Mouse (Mus musculus) 3T3-L1 (cell line): Measurements from ENCODE around the gene Orc3.

Experiments
- DNase-seq: peaks from one replicate; pipeline ENCODE4 v3.0.0-alpha.2; 2015; ENCODE audit warnings: low read depth, low spot score

The Orc3 gene

GRCm38 (mm10) chr4:34614630-34615094 lies at the start of gene Orc3, which contains the start of gene Rars2:
Orc3 (minus strand) TSS chr4:34614944.
Rars2 (plus strand) TSS chr4:34614957.
- peak; percentile 88 for DNase-seq

- DNase-seq, result no peak
Measured at GRCm38 (mm10) chr4:34661927-34662326, 47.2 kb upstream of the Orc3 start.

GRCm38 (mm10) chr4:34661514-34661913 lies 46.8 kb upstream of the Orc3 start:
- no peak for DNase-seq

- DNase-seq, result no peak
Measured at GRCm38 (mm10) chr4:34659012-34659411, 44.3 kb upstream of the Orc3 start.

GRCm38 (mm10) chr4:34656101-34656500 lies 41.4 kb upstream of the Orc3 start:
- no peak for DNase-seq

GRCm38 (mm10) chr4:34653179-34653578 lies 38.4 kb upstream of the Orc3 start:
- DNase-seq, result no peak

GRCm38 (mm10) chr4:34644779-34645178 lies 30.0 kb upstream of the Orc3 start:
- no peak for DNase-seq

- no peak for DNase-seq
Measured at GRCm38 (mm10) chr4:34640731-34641130, 26.0 kb upstream of the Orc3 start.

GRCm38 (mm10) chr4:34639745-34640364 lies 25.1 kb upstream of the Orc3 start:
- DNase-seq, result no peak

GRCm38 (mm10) chr4:34637851-34638250 lies 23.1 kb upstream of the Orc3 start:
- DNase-seq, result no peak

- no peak for DNase-seq
Measured at GRCm38 (mm10) chr4:34637386-34637785, 22.6 kb upstream of the Orc3 start.

- no peak for DNase-seq
Measured at GRCm38 (mm10) chr4:34636036-34636435, 21.3 kb upstream of the Orc3 start.

- no peak for DNase-seq
Measured at GRCm38 (mm10) chr4:34634129-34634528, 19.4 kb upstream of the Orc3 start.

- DNase-seq, result no peak
Measured at GRCm38 (mm10) chr4:34629956-34630355, 15.2 kb upstream of the Orc3 start.

- DNase-seq, result no peak
Measured at GRCm38 (mm10) chr4:34626401-34626800, 11.7 kb upstream of the Orc3 start.

GRCm38 (mm10) chr4:34625556-34625955 lies 10.8 kb upstream of the Orc3 start:
- DNase-seq, result no peak

GRCm38 (mm10) chr4:34616146-34616545 lies 1.4 kb upstream of the Orc3 start:
- DNase-seq, result no peak

GRCm38 (mm10) chr4:34615303-34615702 lies 559 bp upstream of the Orc3 start:
- peak; percentile 26 for DNase-seq

GRCm38 (mm10) chr4:34613571-34614145 lies 1.1 kb downstream of the Orc3 start:
- DNase-seq, result peak; percentile 25

GRCm38 (mm10) chr4:34606658-34607057 lies 8.1 kb downstream of the Orc3 start:
- DNase-seq, result no peak

- DNase-seq, result no peak
Measured at GRCm38 (mm10) chr4:34603123-34603522, 11.6 kb downstream of the Orc3 start.

- DNase-seq, result peak; percentile 13
Measured at GRCm38 (mm10) chr4:34584871-34585607, 29.7 kb downstream of the Orc3 start.

- no peak for DNase-seq
Measured at GRCm38 (mm10) chr4:34583427-34583826, 31.3 kb downstream of the Orc3 start.
